Mouse (Mus musculus) spleen, adult 10 weeks (tissue): ENCODE data around the gene 4933402D24Rik. TPM values are rescaled to one million over a fixed set of nuclear protein-coding genes. Genes with fewer than 3 reads are reported as not detected.

ENCODE experiments used
- polyA plus RNA-seq: library from polyadenylated mRNA; stranded (reverse); fragments of 350-450 nt; fragmentation: Illumina TruSeq; extraction: RNeasy Lipid Tissue Mini Kit (QIAGEN cat#74804); gene quantifications from one replicate; pipeline ENCODE4 v1.2.3, GENCODE M21; 2015; ENCODE audit warnings: low replicate concordance; ENCODE audit not compliant: insufficient read depth

4933402D24Rik gene
- polyA plus RNA-seq = not detected

DNA sequence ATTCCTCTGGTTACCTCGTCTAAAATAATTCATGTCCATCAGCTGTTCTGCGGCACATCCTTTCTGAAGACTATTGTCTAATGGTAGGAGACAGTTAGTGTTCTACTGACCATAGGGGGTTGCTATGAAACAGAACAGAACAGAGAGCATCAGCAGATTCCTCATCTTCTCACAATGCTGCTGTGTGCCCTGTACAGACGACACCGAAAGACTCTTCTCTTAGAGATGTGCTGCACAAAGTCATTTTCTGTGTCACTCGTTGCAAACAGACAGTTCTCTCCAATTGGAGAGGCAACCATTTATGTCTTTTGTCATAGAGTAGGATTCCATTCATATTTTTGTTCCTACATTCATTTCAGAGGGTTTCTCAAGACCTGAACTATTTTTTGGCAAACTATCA lies at the start of gene 4933402D24Rik:
TSS of gene 4933402D24Rik (minus strand) at position 101 of the 400 bp plus-strand sequence.

DNA sequence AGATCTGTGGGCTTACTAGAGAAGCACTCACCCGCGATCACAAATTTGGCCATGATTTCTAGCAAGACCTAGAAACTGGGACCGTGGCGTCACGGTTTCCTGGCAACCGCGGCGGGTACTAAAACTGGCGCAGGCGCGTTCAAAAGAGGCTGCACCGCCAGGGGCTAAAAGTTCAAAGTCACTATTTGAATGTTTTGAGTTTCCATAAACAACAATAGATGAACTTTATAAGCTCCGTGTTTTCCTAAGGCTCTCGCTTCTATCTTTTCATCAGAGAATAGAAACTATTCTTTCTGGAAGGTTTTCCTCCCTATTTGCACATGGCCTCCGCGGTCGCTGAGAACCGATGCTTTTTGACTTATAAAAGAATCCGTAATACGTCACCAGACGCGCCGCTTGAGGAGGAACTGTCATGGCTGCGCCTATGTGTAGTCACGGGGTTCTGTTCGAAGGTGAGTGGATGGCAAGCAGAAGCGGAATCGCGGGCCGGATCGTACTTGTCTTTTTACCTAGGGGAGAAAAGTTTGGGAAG lies 38.8 kb downstream of the 4933402D24Rik start, which contains the start of the genes Mdh1b and Fastkd2:
TSS of gene Mdh1b (minus strand) at position 79 of the 532 bp plus-strand sequence.
TSS of gene Fastkd2 (plus strand) at position 375 of the 532 bp plus-strand sequence.

Other genes with a start within 250 kb of the 4933402D24Rik start
- gene Gm39653, start 153.3 kb downstream of the 4933402D24Rik start, polyA plus RNA-seq = not detected
- gene Dytn, start 82.3 kb downstream of the 4933402D24Rik start, polyA plus RNA-seq = not detected
- gene Mdh1b, start 38.9 kb downstream of the 4933402D24Rik start, polyA plus RNA-seq = not detected
- gene Fastkd2, start 38.7 kb downstream of the 4933402D24Rik start, polyA plus RNA-seq = 43.6 TPM